8 mouse cellular contexts compared by ENCODE assay signal in genomic region chr10:81570831-81571500, GRCm38 (mm10). TPM values are rescaled to one million over a fixed set of nuclear protein-coding genes. Genes with fewer than 3 reads are reported as not detected.
DNase-seq lines count a peak whose midpoint lies in the region; ATAC-seq lines count a peak whose summit lies in the region.

No protein-coding gene starts in this region.

- peak overlapping the region; percentile 93 for H3K4me2 ChIP-seq in hindbrain, embryonic 16.5 days (ENCODE audit: low read length)

- peaks cover 3% of the 10 kb centered on the region; the same call in 1 of the 2 replicates for H3K27me3 ChIP-seq in hindbrain, embryonic 16.5 days (replicated peaks; ENCODE audit: control insufficient read depth, insufficient read depth, low read length)

- H3K9me3 ChIP-seq in hindbrain, embryonic 16.5 days (ENCODE audit: control insufficient read depth, low read length) = no peaks in the 10 kb centered on the region

- ATAC-seq in hindbrain, embryonic 16.5 days = peak; percentile 46

- peak overlapping the region; percentile 56 for H3K9ac ChIP-seq in hindbrain, embryonic 16.5 days (ENCODE audit: low read depth, low read length)

- DNase-seq in ZHBTc4 (ENCODE audit: low read depth, low spot score) = peak; percentile 95
- DNase-seq in cerebellum, postnatal 4 days (ENCODE audit: low spot score in 2 of 2) = peak; percentile 91 to 96
- peak; percentile 94 for DNase-seq in gastrocnemius, adult 18-20 months (ENCODE audit: low spot score)
- DNase-seq in left cerebral cortex, adult 11 months (ENCODE audit: low spot score) = peak; percentile 94
- peak; percentile 97 for DNase-seq in lung, postnatal 36 days
- peak; percentile 99 for DNase-seq in retina, embryonic 14.5 days (ENCODE audit: low spot score)
- peak; percentile 87 to 91 for DNase-seq in thymus, postnatal 36 days

- H3K27ac ChIP-seq in hindbrain, embryonic 16.5 days (ENCODE audit: low read depth, low read length) = peak overlapping the region; percentile 81

- H3K4me3 ChIP-seq in hindbrain, embryonic 16.5 days (ENCODE audit: low read length) = peak overlapping the region; percentile 40

- peaks cover 4% of the 10 kb centered on the region for H3K36me3 ChIP-seq in hindbrain, embryonic 16.5 days (ENCODE audit: control insufficient read depth, insufficient read depth, low read length)

- peaks cover 41% of the 10 kb centered on the region for H3K4me1 ChIP-seq in hindbrain, embryonic 16.5 days (ENCODE audit: control insufficient read depth, insufficient read depth, low read depth, low read length)

- under 1% methylated on average over 33 of the region's 34 CpGs for WGBS in hindbrain, embryonic 16.5 days

RNA-seq across cellular contexts. Expression of gene Tle2, which starts 3.4 kb away (rescaled TPM):
- 1 to 10 TPM; 4.9 to 7.4 TPM for total RNA-seq in gastrocnemius, adult 18-20 months (2021)
- polyA plus RNA-seq in hindbrain, embryonic 16.5 days (2015; fragmentation: Nextera tagmentation; extraction: Ambion mirVana) = 40.9 and 50.2 TPM in 2 replicates

RNA-seq across cellular contexts. Expression of gene Aes, which starts 11.7 kb away (rescaled TPM):
- total RNA-seq in gastrocnemius, adult 18-20 months (2021) = 100 to 1,000 TPM; 947 to 962 TPM
- polyA plus RNA-seq in hindbrain, embryonic 16.5 days (2015; fragmentation: Nextera tagmentation; extraction: Ambion mirVana) = 457 and 712 TPM in 2 replicates

RNA-seq across cellular contexts. Expression of gene Gna11, which starts 26.0 kb away (rescaled TPM):
- total RNA-seq in gastrocnemius, adult 18-20 months (2021) = 10 to 100 TPM; 26.2 to 31.8 TPM
- 96.0 and 104 TPM in 2 replicates for polyA plus RNA-seq in hindbrain, embryonic 16.5 days (2015; fragmentation: Nextera tagmentation; extraction: Ambion mirVana)

RNA-seq across cellular contexts. Expression of gene Tle6, which starts 29.9 kb away (rescaled TPM):
- total RNA-seq in gastrocnemius, adult 18-20 months (2021) = 1 to 10 TPM; 4.5 to 6.1 TPM
- 9.0 and 9.2 TPM in 2 replicates for polyA plus RNA-seq in hindbrain, embryonic 16.5 days (2015; fragmentation: Nextera tagmentation; extraction: Ambion mirVana)

RNA-seq across cellular contexts. Expression of gene BC025920, which starts 35.1 kb away (rescaled TPM):
- 1 to 10 TPM; 3.1 to 3.3 TPM for total RNA-seq in gastrocnemius, adult 18-20 months (2021)
- 1.6 and 2.3 TPM in 2 replicates for polyA plus RNA-seq in hindbrain, embryonic 16.5 days (2015; fragmentation: Nextera tagmentation; extraction: Ambion mirVana)

Comparison
In these comparisons a context has a peak if more than half of its experiments do, and no peak if none do; other contexts are left out.
1. Peak in every context shown above with its lines: DNase-seq, ATAC-seq, H3K4me3 ChIP-seq and H3K27ac ChIP-seq.